Mouse (Mus musculus) fibroblast of lung, adult 2 months (primary cell): ENCODE measurements at regions not wholly inside any gene's neighbourhood (a gene's known extent, or its start where the extent isn't known, plus 50 kb on each side); places are given as distances from the start of the nearest gene placed in this dataset.
"Not testable (repeated sequence)": the region's sequence is repeated elsewhere in the genome, so short reads cannot be mapped to it uniquely, and the experiment has no call there.

Experiments
- DNase-seq: peaks from one replicate; pipeline ENCODE4 v3.0.0-alpha.2; 2011; ENCODE audit warnings: low read depth

- no peak for DNase-seq
Observed at GRCm38 (mm10) chr16:9016040-9016761, 186.3 kb downstream of the 1810013L24Rik start.

GRCm38 (mm10) chr16:9016762-9017086, 186.8 kb downstream of the 1810013L24Rik start:
- DNase-seq, result no peak

GRCm38 (mm10) chr16:9030717-9031116, 200.8 kb downstream of the 1810013L24Rik start:
- DNase-seq, result no peak

- no peak for DNase-seq
Observed at GRCm38 (mm10) chr16:9043271-9043670, 213.4 kb downstream of the 1810013L24Rik start.

- no peak for DNase-seq
Observed at GRCm38 (mm10) chr16:9046864-9047263, 217.0 kb downstream of the 1810013L24Rik start.

- DNase-seq, result no peak
Observed at GRCm38 (mm10) chr16:9054415-9054814, 224.5 kb downstream of the 1810013L24Rik start.

- DNase-seq, result no peak
Observed at GRCm38 (mm10) chr16:9056430-9056829, 226.5 kb downstream of the 1810013L24Rik start.

- DNase-seq, result no peak
Observed at GRCm38 (mm10) chr16:9071526-9071925, 241.6 kb downstream of the 1810013L24Rik start.

GRCm38 (mm10) chr16:9071956-9072355, 242.1 kb downstream of the 1810013L24Rik start:
- DNase-seq, result not testable (repeated sequence)

- DNase-seq, result no peak
Observed at GRCm38 (mm10) chr16:9074295-9074694, 244.4 kb downstream of the 1810013L24Rik start.

- DNase-seq, result no peak
Observed at GRCm38 (mm10) chr16:9077451-9077850, 247.6 kb downstream of the 1810013L24Rik start.

GRCm38 (mm10) chr16:9078405-9078942, 248.6 kb downstream of the 1810013L24Rik start:
- DNase-seq, result no peak

- DNase-seq, result no peak
Observed at GRCm38 (mm10) chr16:9083040-9083439, 253.1 kb downstream of the 1810013L24Rik start.

GRCm38 (mm10) chr16:9083740-9084139, 253.8 kb downstream of the 1810013L24Rik start:
- no peak for DNase-seq

GRCm38 (mm10) chr16:9084581-9084980, 254.7 kb downstream of the 1810013L24Rik start:
- DNase-seq, result no peak

- DNase-seq, result no peak
Observed at GRCm38 (mm10) chr16:9085133-9085532, 255.2 kb downstream of the 1810013L24Rik start.

- no peak for DNase-seq
Observed at GRCm38 (mm10) chr16:9085977-9086376, 256.1 kb downstream of the 1810013L24Rik start.

GRCm38 (mm10) chr16:9091790-9092189, 261.9 kb downstream of the 1810013L24Rik start:
- no peak for DNase-seq

GRCm38 (mm10) chr16:9092191-9092848, 262.4 kb downstream of the 1810013L24Rik start:
- DNase-seq, result peak; percentile 33

GRCm38 (mm10) chr16:9093593-9093992, 263.7 kb downstream of the 1810013L24Rik start:
- no peak for DNase-seq

- DNase-seq, result no peak
Observed at GRCm38 (mm10) chr16:9094201-9094600, 264.3 kb downstream of the 1810013L24Rik start.

- DNase-seq, result no peak
Observed at GRCm38 (mm10) chr16:9106211-9106610, 276.3 kb downstream of the 1810013L24Rik start.

GRCm38 (mm10) chr16:9106676-9107075, 276.8 kb downstream of the 1810013L24Rik start:
- DNase-seq, result not testable (repeated sequence)
